Mouse (Mus musculus) G1E-ER4 (cell line): ENCODE measurements around the gene Znhit1. TPM values are rescaled to one million over a fixed set of nuclear protein-coding genes. Genes with fewer than 3 reads are reported as not detected.

Experiments used
- GATA1 ChIP-seq: IDR thresholded peaks from one replicate; pipeline ENCODE4 v1.8.0; 2012; ENCODE audit warnings: low read length, inconsistent platforms
- polyA plus RNA-seq: library from polyadenylated mRNA; stranded (reverse); fragments of >175 nt; gene quantifications from 2 replicates; pipeline ENCODE4 v1.2.3, GENCODE M21; 2012

Gene Znhit1
- polyA plus RNA-seq, 1 experiment: 236 TPM

- TF ChIP-seq GATA1: no peak
Measured at GRCm38 (mm10) chr5:137000612-137001011, 12.8 kb upstream of the Znhit1 start.

- no peak for TF ChIP-seq GATA1
Measured at GRCm38 (mm10) chr5:136999449-136999848, 11.6 kb upstream of the Znhit1 start.

GRCm38 (mm10) chr5:136989801-136990200, 2.0 kb upstream of the Znhit1 start:
- no peak for TF ChIP-seq GATA1

GRCm38 (mm10) chr5:136988420-136988819, 599 bp upstream of the Znhit1 start:
- no peak for TF ChIP-seq GATA1

GRCm38 (mm10) chr5:136987138-136987933, 485 bp downstream of the Znhit1 start:
- TF ChIP-seq GATA1: no peak

GRCm38 (mm10) chr5:136986695-136987137, 1.1 kb downstream of the Znhit1 start, which contains the start of gene Plod3:
Gene Plod3 (plus strand): TSS chr5:136987019.
- TF ChIP-seq GATA1: no peak

GRCm38 (mm10) chr5:136984828-136985227, 3.0 kb downstream of the Znhit1 start:
- no peak for TF ChIP-seq GATA1

GRCm38 (mm10) chr5:136982338-136982930, 5.4 kb downstream of the Znhit1 start:
- TF ChIP-seq GATA1: no peak

GRCm38 (mm10) chr5:136980974-136981373, 6.8 kb downstream of the Znhit1 start:
- TF ChIP-seq GATA1: no peak

- no peak for TF ChIP-seq GATA1
Measured at GRCm38 (mm10) chr5:136979762-136980161, 8.1 kb downstream of the Znhit1 start.

- TF ChIP-seq GATA1: no peak
Measured at GRCm38 (mm10) chr5:136977769-136978168, 10.1 kb downstream of the Znhit1 start.

- TF ChIP-seq GATA1: no peak
Measured at GRCm38 (mm10) chr5:136973670-136974069, 14.2 kb downstream of the Znhit1 start.

- TF ChIP-seq GATA1: no peak
Measured at GRCm38 (mm10) chr5:136970703-136971102, 17.1 kb downstream of the Znhit1 start.

GRCm38 (mm10) chr5:136967592-136967991, 20.2 kb downstream of the Znhit1 start:
- TF ChIP-seq GATA1: no peak

GRCm38 (mm10) chr5:136966861-136967455, 20.9 kb downstream of the Znhit1 start:
- TF ChIP-seq GATA1: no peak

GRCm38 (mm10) chr5:136966331-136966730, 21.5 kb downstream of the Znhit1 start, which contains the start of gene Cldn15:
Gene Cldn15 (plus strand): TSS chr5:136966616.
- no peak for TF ChIP-seq GATA1

GRCm38 (mm10) chr5:136965686-136966085, 22.1 kb downstream of the Znhit1 start:
- no peak for TF ChIP-seq GATA1
